Mouse (Mus musculus) intestine, embryonic 15.5 days (tissue): ENCODE measurements at regions not wholly inside any gene's neighbourhood (a gene's known extent, or its start where the extent isn't known, plus 50 kb on each side); places are given as distances from the start of the nearest gene placed in this dataset.

ENCODE experiments used
- ATAC-seq: fragments of 200-750 bp; cut with Nextera tagmentation; 2 replicates; pipeline ENCODE4 v1.8.0; 2017; ENCODE audit warnings: moderate TSS enrichment, moderate library complexity
- H3K27ac ChIP-seq: fragments of 300-500 bp; sonication (generic); 2 replicates; pipeline ENCODE4 v1.5.1; 2015; ENCODE audit warnings: mild to moderate bottlenecking, inconsistent platforms
- H3K27me3 ChIP-seq: fragments of 300-500 bp; sonication (generic); replicated peaks from 2 replicates; pipeline ENCODE4 v1.6.1; 2015; ENCODE audit warnings: inconsistent platforms
- H3K36me3 ChIP-seq: fragments of 300-500 bp; sonication (generic); 2 replicates; pipeline ENCODE4 v1.6.1; 2015; ENCODE audit warnings: inconsistent platforms
- H3K4me1 ChIP-seq: fragments of 300-500 bp; sonication (generic); replicated peaks from 2 replicates; pipeline ENCODE4 v1.6.1; 2015; ENCODE audit warnings: inconsistent platforms
- H3K4me2 ChIP-seq: fragments of 300-500 bp; sonication (generic); replicated peaks from 2 replicates; pipeline ENCODE4 v1.6.1; 2015; ENCODE audit warnings: mild to moderate bottlenecking, inconsistent platforms
- H3K4me3 ChIP-seq: fragments of 300-500 bp; sonication (generic); replicated peaks from 2 replicates; pipeline ENCODE4 v1.5.1; 2015; ENCODE audit warnings: inconsistent platforms
- H3K9ac ChIP-seq: fragments of 300-500 bp; sonication (generic); 2 replicates; pipeline ENCODE4 v1.6.1; 2015; ENCODE audit warnings: inconsistent platforms
- H3K9me3 ChIP-seq: fragments of 300-500 bp; sonication (generic); 2 replicates; pipeline ENCODE4 v1.6.1; 2016; ENCODE audit warnings: inconsistent platforms
- WGBS: fragments of 180-500 bp; shearing (Covaris S2); methylation state at CpG from one replicate; pipeline ENCODE4 v1.1.7; 2015; 5-methylcytosine and 5-hydroxymethylcytosine counted together

- ATAC-seq = no peak
- Histone ChIP-seq H3K9ac (no peak overlapping the region), H3K4me1 (no peaks in the 10 kb centered on the region), H3K27me3 (no peaks in the 10 kb centered on the region), H3K27ac (0 out of 2 replicates have a peak overlapping the region, but pooled peaks have one; percentile 17), H3K9me3 (no peaks in the 10 kb centered on the region), H3K4me2 (peak overlapping the region; percentile 9), H3K4me3 (no peak overlapping the region), H3K36me3 (no peaks in the 10 kb centered on the region)
- WGBS = 34% methylated on average over 18 of the region's 18 CpGs
These were observed 52.0 kb downstream of the 4930426L09Rik start for GRCm38 (mm10) chr2:19049877-19050731.

GRCm38 (mm10) chr2:19055500-19055899 is 57.4 kb downstream of the 4930426L09Rik start:
- Histone ChIP-seq H3K4me1 (0 out of 2 replicates have a peak, but pooled peaks cover 3% of the 10 kb centered on the region), H3K9ac (no peak overlapping the region), H3K4me2 (no peak overlapping the region), H3K36me3 (no peaks in the 10 kb centered on the region), H3K9me3 (no peaks in the 10 kb centered on the region), H3K27ac (no peak overlapping the region), H3K27me3 (no peaks in the 10 kb centered on the region), H3K4me3 (no peak overlapping the region)
- WGBS = 86% methylated on average over 2 of the region's 2 CpGs
- no peak for ATAC-seq

- H3K4me1 ChIP-seq = 0 out of 2 replicates have a peak, but pooled peaks cover 4% of the 10 kb centered on the region
- no peaks in the 10 kb centered on the region for H3K9me3 ChIP-seq
- no peak overlapping the region for H3K4me3 ChIP-seq
- no peak overlapping the region for H3K9ac ChIP-seq
- no peaks in the 10 kb centered on the region for H3K27me3 ChIP-seq
- no peak for ATAC-seq
- no peaks in the 10 kb centered on the region for H3K36me3 ChIP-seq
- H3K27ac ChIP-seq = no peak overlapping the region
- H3K4me2 ChIP-seq = no peak overlapping the region
- WGBS = 74% methylated on average over 5 of the region's 5 CpGs
These were observed 59.7 kb downstream of the 4930426L09Rik start for GRCm38 (mm10) chr2:19057859-19058258.

- Histone ChIP-seq H3K9me3 (no peaks in the 10 kb centered on the region), H3K4me2 (no peak overlapping the region), H3K4me3 (no peak overlapping the region), H3K4me1 (0 out of 2 replicates have a peak, but pooled peaks cover 4% of the 10 kb centered on the region), H3K27me3 (no peaks in the 10 kb centered on the region), H3K27ac (no peak overlapping the region), H3K36me3 (no peaks in the 10 kb centered on the region), H3K9ac (no peak overlapping the region)
- ATAC-seq = no peak
- 76% methylated on average over 3 of the region's 3 CpGs for WGBS
These were observed 60.6 kb downstream of the 4930426L09Rik start for GRCm38 (mm10) chr2:19058765-19059164.

GRCm38 (mm10) chr2:19059246-19059645 is 61.1 kb downstream of the 4930426L09Rik start:
- Histone ChIP-seq H3K27me3 (no peaks in the 10 kb centered on the region), H3K9ac (no peak overlapping the region), H3K36me3 (no peaks in the 10 kb centered on the region), H3K9me3 (no peaks in the 10 kb centered on the region), H3K27ac (no peak overlapping the region), H3K4me3 (no peak overlapping the region), H3K4me2 (no peak overlapping the region), H3K4me1 (0 out of 2 replicates have a peak, but pooled peaks cover 4% of the 10 kb centered on the region)
- no peak for ATAC-seq
- WGBS = 69% methylated on average over 5 of the region's 5 CpGs

- 59% methylated on average over 9 of the region's 9 CpGs for WGBS
- no peak overlapping the region for H3K4me2 ChIP-seq
- no peak overlapping the region for H3K9ac ChIP-seq
- no peaks in the 10 kb centered on the region for H3K27me3 ChIP-seq
- H3K27ac ChIP-seq = no peak overlapping the region
- no peaks in the 10 kb centered on the region for H3K36me3 ChIP-seq
- H3K4me1 ChIP-seq = peaks cover 4% of the 10 kb centered on the region; the same call in 1 of the 2 replicates
- H3K9me3 ChIP-seq = no peaks in the 10 kb centered on the region
- H3K4me3 ChIP-seq = no peak overlapping the region
- ATAC-seq = 0 out of 2 replicates have a peak, but pooled peaks have one; percentile 24
These were observed 62.2 kb downstream of the 4930426L09Rik start for GRCm38 (mm10) chr2:19060218-19060915.

- Histone ChIP-seq H3K9me3 (no peaks in the 10 kb centered on the region), H3K4me2 (0 out of 2 replicates have a peak overlapping the region, but pooled peaks have one; percentile 27), H3K36me3 (no peaks in the 10 kb centered on the region), H3K27me3 (no peaks in the 10 kb centered on the region), H3K4me3 (no peak overlapping the region), H3K9ac (no peak overlapping the region), H3K4me1 (peaks cover 4% of the 10 kb centered on the region; the same call in 1 of the 2 replicates), H3K27ac (no peak overlapping the region)
- WGBS = 32% methylated on average over 9 of the region's 9 CpGs
- peak; percentile 43; the same call in 1 of the 2 replicates for ATAC-seq
These were observed 66.6 kb downstream of the 4930426L09Rik start for GRCm38 (mm10) chr2:19064560-19065362.

DNA sequence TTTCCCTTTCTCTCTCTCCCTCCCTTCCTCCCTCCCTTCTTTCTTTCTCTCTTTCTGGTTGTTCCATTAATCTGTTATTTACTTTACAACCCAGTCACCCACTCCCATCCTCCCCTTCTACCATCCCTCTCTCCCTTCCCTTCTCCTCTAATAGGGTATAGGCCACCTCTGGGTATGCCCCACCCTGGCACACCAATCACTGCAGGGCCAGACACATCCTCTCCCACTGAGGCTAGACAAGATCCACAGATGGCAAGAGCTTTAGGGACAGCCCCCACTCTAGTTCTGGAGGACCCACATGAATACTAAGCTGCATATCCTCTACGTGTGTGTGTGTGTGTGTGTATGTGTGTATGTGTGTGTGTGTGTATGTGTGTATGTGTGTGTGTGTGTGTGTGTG is 67.4 kb downstream of the 4930426L09Rik start:
- ATAC-seq = no peak
- WGBS = 86% methylated on average over 1 of the region's 1 CpGs

DNA sequence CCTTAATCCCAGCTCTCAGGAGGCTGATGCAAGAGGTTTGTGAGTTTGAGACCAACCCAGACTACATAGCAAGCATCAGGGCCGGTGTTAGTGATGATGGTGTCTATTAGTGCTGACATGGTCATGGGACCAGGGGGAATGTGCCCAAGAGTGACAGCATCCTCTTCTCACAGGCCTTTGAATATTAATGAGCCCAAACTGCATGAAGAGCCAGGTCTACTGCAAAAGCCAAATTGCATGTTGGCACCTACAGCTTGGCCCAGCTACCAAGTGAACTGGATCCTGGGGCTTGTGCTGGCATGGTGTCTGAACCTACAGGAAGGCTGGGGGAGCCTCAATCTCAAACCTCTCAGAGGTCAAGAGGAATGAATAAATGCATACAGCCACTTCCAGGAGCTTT is 70.0 kb downstream of the 4930426L09Rik start:
- 91% methylated on average over 1 of the region's 1 CpGs for WGBS
- ATAC-seq = no peak
- no peak overlapping the region for H3K4me3 ChIP-seq

More for the DNA sequence above, 67.4 kb downstream of the 4930426L09Rik start:
- Histone ChIP-seq H3K9ac (no peak overlapping the region), H3K27me3 (no peaks in the 10 kb centered on the region), H3K4me1 (peaks cover 4% of the 10 kb centered on the region; the same call in 1 of the 2 replicates), H3K4me3 (no peak overlapping the region), H3K4me2 (no peak overlapping the region), H3K36me3 (no peaks in the 10 kb centered on the region), H3K27ac (no peak overlapping the region), H3K9me3 (no peaks in the 10 kb centered on the region)

DNA sequence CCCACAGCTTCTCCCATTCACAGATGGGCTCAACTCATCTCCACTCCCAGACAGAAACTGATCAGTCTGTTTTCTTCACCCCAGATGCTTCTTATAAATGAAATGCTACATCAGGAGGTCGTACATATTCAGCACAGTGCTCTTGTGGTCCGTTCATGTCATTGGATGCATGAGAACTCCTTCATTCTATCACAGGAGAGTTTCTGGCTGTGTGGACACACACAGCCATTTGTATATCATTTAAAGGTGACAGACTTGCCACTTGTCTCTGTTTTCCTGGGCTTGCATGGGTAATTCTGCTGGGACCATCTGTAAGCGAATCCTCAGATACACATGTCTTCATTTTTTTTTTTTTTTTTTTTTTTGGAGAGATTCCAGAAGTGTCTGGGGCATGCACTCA is 85.7 kb downstream of the 4930426L09Rik start:
- H3K4me1 ChIP-seq = no peaks in the 10 kb centered on the region
- H3K4me2 ChIP-seq = no peak overlapping the region
- no peaks in the 10 kb centered on the region for H3K9me3 ChIP-seq
- no peak overlapping the region for H3K9ac ChIP-seq
- 68% methylated on average over 3 of the region's 3 CpGs for WGBS
- H3K36me3 ChIP-seq = no peaks in the 10 kb centered on the region
- no peak overlapping the region for H3K4me3 ChIP-seq
- no peak for ATAC-seq
- no peak overlapping the region for H3K27ac ChIP-seq
- no peaks in the 10 kb centered on the region for H3K27me3 ChIP-seq

More for the DNA sequence above, 70.0 kb downstream of the 4930426L09Rik start:
- H3K36me3 ChIP-seq = no peaks in the 10 kb centered on the region
- H3K27me3 ChIP-seq = no peaks in the 10 kb centered on the region
- H3K27ac ChIP-seq = no peak overlapping the region
- H3K4me2 ChIP-seq = no peak overlapping the region
- H3K9me3 ChIP-seq = no peaks in the 10 kb centered on the region
- H3K4me1 ChIP-seq = peaks cover 2% of the 10 kb centered on the region; the same call in 1 of the 2 replicates
- H3K9ac ChIP-seq = no peak overlapping the region

DNA sequence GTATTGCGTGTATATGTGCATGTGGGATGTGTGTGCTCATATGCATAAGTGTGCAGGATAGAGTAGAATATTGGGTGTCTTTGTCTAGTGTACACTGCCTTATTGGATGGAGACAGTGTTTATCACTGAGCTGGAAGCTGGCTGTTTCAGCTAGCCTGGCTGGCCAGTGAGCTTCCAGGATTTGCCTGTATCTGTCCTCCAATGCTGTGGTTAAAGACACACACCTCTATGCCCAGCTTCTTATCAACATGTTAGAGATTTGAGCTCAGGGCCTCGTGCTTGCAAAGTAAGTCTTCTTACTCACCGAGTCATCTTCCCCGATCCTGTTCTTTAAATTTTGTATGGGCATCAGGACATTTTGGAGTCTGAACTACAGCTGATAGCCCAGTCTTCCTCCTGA is 87.0 kb downstream of the 4930426L09Rik start:
- no peaks in the 10 kb centered on the region for H3K4me1 ChIP-seq
- H3K4me3 ChIP-seq = no peak overlapping the region
- no peak overlapping the region for H3K27ac ChIP-seq
- no peaks in the 10 kb centered on the region for H3K27me3 ChIP-seq
- H3K4me2 ChIP-seq = no peak overlapping the region
- H3K9ac ChIP-seq = no peak overlapping the region
- no peaks in the 10 kb centered on the region for H3K9me3 ChIP-seq
- no peak for ATAC-seq
- 79% methylated on average over 4 of the region's 4 CpGs for WGBS
- H3K36me3 ChIP-seq = no peaks in the 10 kb centered on the region

GRCm38 (mm10) chr2:19086167-19086566 is 88.0 kb downstream of the 4930426L09Rik start:
- Histone ChIP-seq H3K4me3 (no peak overlapping the region), H3K4me1 (no peaks in the 10 kb centered on the region), H3K9ac (no peak overlapping the region), H3K4me2 (no peak overlapping the region), H3K27me3 (no peaks in the 10 kb centered on the region), H3K9me3 (no peaks in the 10 kb centered on the region), H3K27ac (no peak overlapping the region), H3K36me3 (no peaks in the 10 kb centered on the region)
- 59% methylated on average over 2 of the region's 2 CpGs for WGBS
- ATAC-seq = no peak
